Mouse (Mus musculus) ovary, adult 10 weeks (tissue): ENCODE results near the gene Agt. TPM values are rescaled to one million over a fixed set of nuclear protein-coding genes. Genes with fewer than 3 reads are reported as not detected.

Source experiments
- polyA plus RNA-seq: library from polyadenylated mRNA; stranded (reverse); fragments of 350-450 nt; fragmentation: Illumina TruSeq; extraction: RNeasy Lipid Tissue Mini Kit (QIAGEN cat#74804); gene quantifications from one replicate; pipeline ENCODE4 v1.2.3, GENCODE M21; 2014

Gene Agt
- 9.4 TPM for polyA plus RNA-seq

GRCm38 (mm10) chr8:124569593-124569992, at the start of gene Agt:
Gene Agt, minus strand, starts transcription at chr8:124569706.

GRCm38 (mm10) chr8:124575811-124576210, 6.3 kb upstream of the Agt start, which contains the start of gene Capn9:
Gene Capn9, plus strand, starts transcription at chr8:124576111.

GRCm38 (mm10) chr8:124520249-124521080, 49.0 kb downstream of the Agt start, which contains the start of gene Cog2:
Gene Cog2, plus strand, starts transcription at chr8:124520767.

Other genes starting within 250 kb of the Agt start
- 7.8 TPM for gene Pgbd5, start 130.0 kb downstream of the Agt start, polyA plus RNA-seq
- 18.6 TPM for gene Cog2, start 48.9 kb downstream of the Agt start, polyA plus RNA-seq
- not detected for gene Capn9, start 6.4 kb upstream of the Agt start, polyA plus RNA-seq
- 21.7 TPM for gene 2310022B05Rik, start 93.7 kb upstream of the Agt start, polyA plus RNA-seq
- 34.7 TPM for gene Ttc13, start 152.3 kb upstream of the Agt start, polyA plus RNA-seq
- 2.0 TPM for gene Arv1, start 152.4 kb upstream of the Agt start, polyA plus RNA-seq
- not detected for gene Fam89a, start 182.1 kb upstream of the Agt start, polyA plus RNA-seq
- gene Trim67, start 223.4 kb upstream of the Agt start, polyA plus RNA-seq = not detected